Mouse (Mus musculus) thymus, adult 2 months (tissue): ENCODE results near the gene Hspbap1.

Source experiments
- CTCF ChIP-seq: fragments of 200-500 bp; IDR thresholded peaks from 2 replicates; pipeline ENCODE4 v1.5.1; 2012; ENCODE audit warnings: mild to moderate bottlenecking, control low read depth, low read length, moderate library complexity, borderline replicate concordance; ENCODE audit not compliant: control insufficient read depth, poor library complexity, insufficient read depth; ENCODE audit errors: extremely low read depth
- POLR2A ChIP-seq: fragments of 200-500 bp; IDR thresholded peaks from 2 replicates; pipeline ENCODE4 v1.6.1; 2012; ENCODE audit warnings: mild to moderate bottlenecking, low read length, control low read depth, moderate library complexity; ENCODE audit not compliant: control insufficient read depth, poor library complexity, insufficient read depth; ENCODE audit errors: extremely low read depth

DNA sequence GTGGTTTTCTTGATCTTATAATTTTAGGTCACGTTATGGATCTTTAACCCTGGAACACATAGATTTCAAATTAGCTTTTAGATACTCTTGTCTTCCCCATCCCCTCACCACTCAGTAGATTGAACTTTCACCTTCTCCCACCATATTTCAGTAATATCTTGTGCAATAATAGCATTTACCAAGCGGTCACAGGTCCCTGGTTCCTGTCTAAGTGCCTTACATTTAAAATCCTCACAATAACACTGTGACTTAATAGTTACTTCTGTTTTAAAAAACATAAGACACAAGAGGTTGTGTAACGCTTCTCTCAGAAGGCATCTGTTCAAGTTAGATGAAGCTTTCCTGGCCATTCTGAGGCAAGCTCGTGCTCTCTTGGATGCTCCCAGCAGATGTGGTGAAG is 33.5 kb downstream of the Hspbap1 start:
- TF ChIP-seq CTCF (no peak), POLR2A (no peak)
